Mouse (Mus musculus) limb, embryonic 15.5 days (tissue): ENCODE results near the gene Inpp5f. TPM values are rescaled to one million over a fixed set of nuclear protein-coding genes. Genes with fewer than 3 reads are reported as not detected.
A peak's percentile ranks its signal among the peaks of the same experiment; 100 is the strongest.
"Not testable (repeated sequence)": the region's sequence is repeated elsewhere in the genome, so short reads cannot be mapped to it uniquely, and the experiment has no call there.

Source experiments
- ATAC-seq: fragments of 200-750 bp; cut with Nextera tagmentation; 2 replicates; pipeline ENCODE4 v1.8.0; 2017; ENCODE audit warnings: low read depth, moderate TSS enrichment; ENCODE audit not compliant: insufficient number of reproducible peaks, low FRiP score, low TSS enrichment
- H3K27ac ChIP-seq: fragments of 300-500 bp; sonication (generic); 2 replicates; pipeline ENCODE4 v1.5.1; 2015; ENCODE audit warnings: moderate library complexity, mild to moderate bottlenecking, inconsistent platforms
- H3K27me3 ChIP-seq: fragments of 300-500 bp; sonication (generic); 2 replicates; pipeline ENCODE4 v1.6.1; 2015; ENCODE audit warnings: inconsistent platforms
- H3K36me3 ChIP-seq: fragments of 300-500 bp; sonication (generic); 2 replicates; pipeline ENCODE4 v1.6.1; 2015; ENCODE audit warnings: inconsistent platforms
- H3K4me1 ChIP-seq: fragments of 300-500 bp; sonication (generic); 2 replicates; pipeline ENCODE4 v1.6.1; 2015; ENCODE audit warnings: inconsistent platforms
- H3K4me2 ChIP-seq: fragments of 300-500 bp; sonication (generic); 2 replicates; pipeline ENCODE4 v1.6.1; 2015; ENCODE audit warnings: mild to moderate bottlenecking, inconsistent platforms
- H3K4me3 ChIP-seq: fragments of 300-500 bp; sonication (generic); 2 replicates; pipeline ENCODE4 v1.5.1; 2015; ENCODE audit warnings: mild to moderate bottlenecking, inconsistent platforms
- H3K9ac ChIP-seq: fragments of 300-500 bp; sonication (generic); 2 replicates; pipeline ENCODE4 v1.6.1; 2015; ENCODE audit warnings: inconsistent platforms
- H3K9me3 ChIP-seq: fragments of 300-500 bp; sonication (generic); 2 replicates; pipeline ENCODE4 v1.6.1; 2016; ENCODE audit warnings: inconsistent platforms
- whole genome bisulfite sequencing: fragments of 180-500 bp; shearing (Covaris S2); methylation state at CpG from one replicate; pipeline ENCODE4 v1.1.7; 2015; 5-methylcytosine and 5-hydroxymethylcytosine counted together
- polyA plus RNA-seq: library from polyadenylated mRNA; unstranded; fragments of >200 nt; fragmentation: Nextera tagmentation; extraction: Ambion mirVana; gene quantifications from 2 replicates; pipeline ENCODE4 v1.2.1, GENCODE M21; 2015

Gene Inpp5f
- polyA plus RNA-seq, 1 experiment from 2014 or later: 16.9 TPM

GRCm38 (mm10) chr7:128672408-128673010, 61.4 kb downstream of the Inpp5f start:
- no peak overlapping the region for H3K9ac ChIP-seq

GRCm38 (mm10) chr7:128678546-128678945, 67.4 kb downstream of the Inpp5f start:
- Histone ChIP-seq H3K36me3 (peaks cover 17% of the 10 kb centered on the region), H3K4me1 (no peaks in the 10 kb centered on the region), H3K27me3 (no peaks in the 10 kb centered on the region), H3K4me2 (no peak overlapping the region), H3K27ac (no peak overlapping the region), H3K9ac (no peak overlapping the region), H3K9me3 (no peaks in the 10 kb centered on the region), H3K4me3 (no peak overlapping the region)
- 68% methylated on average over 3 of the region's 3 CpGs for WGBS
- no peak for ATAC-seq

More at GRCm38 (mm10) chr7:128672408-128673010, 61.4 kb downstream of the Inpp5f start:
- H3K27me3 ChIP-seq: no peaks in the 10 kb centered on the region
- ATAC-seq: no peak
- WGBS: 12% methylated on average over 15 of the region's 15 CpGs
- no peak overlapping the region for H3K4me3 ChIP-seq
- H3K9me3 ChIP-seq: no peaks in the 10 kb centered on the region
- H3K27ac ChIP-seq: 0 out of 2 replicates have a peak overlapping the region, but pooled peaks have one; percentile 5
- 0 out of 2 replicates have a peak, but pooled peaks cover 7% of the 10 kb centered on the region for H3K4me1 ChIP-seq
- H3K4me2 ChIP-seq: no peak overlapping the region
- H3K36me3 ChIP-seq: peaks cover 26% of the 10 kb centered on the region

- ATAC-seq: no peak
Measured at GRCm38 (mm10) chr7:128687821-128688564, 76.9 kb downstream of the Inpp5f start.

DNA sequence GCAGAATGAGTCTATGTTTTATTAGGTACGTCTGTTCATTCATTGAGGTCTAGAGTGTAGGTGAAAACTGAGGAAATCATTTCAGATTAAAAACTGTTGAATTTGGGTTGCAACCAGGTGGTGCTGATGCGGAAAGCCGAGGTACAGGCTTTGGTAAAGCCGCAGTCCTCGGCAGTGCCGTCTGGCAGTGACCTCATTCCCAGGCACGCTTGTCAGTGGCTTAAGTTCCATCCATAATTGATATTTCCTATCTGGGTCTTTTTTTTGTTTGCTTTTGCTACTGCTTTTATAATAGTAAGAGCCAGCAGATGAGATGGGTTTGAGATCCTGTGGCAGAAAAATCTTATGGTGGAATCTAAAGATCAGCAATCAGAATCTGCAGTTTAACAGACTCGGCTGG, 78.2 kb downstream of the Inpp5f start:
- H3K27ac ChIP-seq: no peak overlapping the region
- H3K4me1 ChIP-seq: no peaks in the 10 kb centered on the region; the same call in 1 of the 2 replicates
- no peak overlapping the region for H3K9ac ChIP-seq
- ATAC-seq: no peak
- no peaks in the 10 kb centered on the region for H3K27me3 ChIP-seq
- no peak overlapping the region for H3K4me2 ChIP-seq
- H3K9me3 ChIP-seq: peaks cover 8% of the 10 kb centered on the region; the same call in 1 of the 2 replicates
- no peak overlapping the region for H3K4me3 ChIP-seq
- 76% methylated on average over 8 of the region's 8 CpGs for WGBS
- H3K36me3 ChIP-seq: peaks cover 54% of the 10 kb centered on the region

More at GRCm38 (mm10) chr7:128687821-128688564, 76.9 kb downstream of the Inpp5f start:
- no peaks in the 10 kb centered on the region for H3K27me3 ChIP-seq
- peak overlapping the region; percentile 44 for H3K4me3 ChIP-seq
- peak overlapping the region; percentile 59 for H3K4me2 ChIP-seq
- WGBS: 65% methylated on average over 56 of the region's 56 CpGs
- no peak overlapping the region for H3K9ac ChIP-seq
- H3K4me1 ChIP-seq: no peaks in the 10 kb centered on the region; the same call in 1 of the 2 replicates
- H3K9me3 ChIP-seq: peaks cover 8% of the 10 kb centered on the region; the same call in 1 of the 2 replicates
- H3K36me3 ChIP-seq: peaks cover 51% of the 10 kb centered on the region
- no peak overlapping the region for H3K27ac ChIP-seq

GRCm38 (mm10) chr7:128690070-128690469, 78.9 kb downstream of the Inpp5f start:
- no peaks in the 10 kb centered on the region; the same call in 1 of the 2 replicates for H3K4me1 ChIP-seq
- peaks cover 8% of the 10 kb centered on the region; the same call in 1 of the 2 replicates for H3K9me3 ChIP-seq
- ATAC-seq: no peak
- H3K36me3 ChIP-seq: peaks cover 54% of the 10 kb centered on the region
- H3K9ac ChIP-seq: no peak overlapping the region
- no peak overlapping the region for H3K4me3 ChIP-seq
- WGBS: 15% methylated on average over 7 of the region's 7 CpGs
- no peaks in the 10 kb centered on the region for H3K27me3 ChIP-seq
- H3K27ac ChIP-seq: no peak overlapping the region
- no peak overlapping the region for H3K4me2 ChIP-seq

DNA sequence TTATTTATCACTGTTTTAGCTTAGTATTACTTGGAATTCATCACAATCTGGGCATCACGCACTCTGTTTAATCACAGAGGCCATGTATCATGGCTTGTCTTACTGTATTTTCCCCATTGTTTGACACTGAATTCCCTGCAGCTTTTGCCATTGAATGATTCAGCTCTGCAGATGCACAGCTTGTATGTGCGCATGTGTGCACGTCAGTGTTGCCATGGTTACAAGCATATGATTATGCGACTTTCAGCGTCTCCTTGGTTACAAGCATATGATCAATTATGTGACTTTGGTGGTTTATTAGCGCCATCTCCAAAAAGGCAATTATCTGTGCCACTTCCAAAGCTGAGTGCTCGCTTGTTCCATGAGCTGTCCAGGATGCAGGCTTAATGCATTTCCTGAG, 79.7 kb downstream of the Inpp5f start:
- Histone ChIP-seq H3K9me3 (peaks cover 8% of the 10 kb centered on the region; the same call in 1 of the 2 replicates), H3K27ac (no peak overlapping the region), H3K9ac (no peak overlapping the region), H3K4me3 (no peak overlapping the region), H3K4me2 (no peak overlapping the region), H3K36me3 (peaks cover 49% of the 10 kb centered on the region), H3K4me1 (no peaks in the 10 kb centered on the region; the same call in 1 of the 2 replicates), H3K27me3 (no peaks in the 10 kb centered on the region)
- WGBS: 74% methylated on average over 7 of the region's 7 CpGs
- no peak for ATAC-seq

GRCm38 (mm10) chr7:128692163-128692562, 81.0 kb downstream of the Inpp5f start:
- ATAC-seq: no peak
- no peak overlapping the region for H3K9ac ChIP-seq
- H3K4me2 ChIP-seq: no peak overlapping the region
- H3K27me3 ChIP-seq: no peaks in the 10 kb centered on the region
- H3K4me3 ChIP-seq: no peak overlapping the region
- H3K4me1 ChIP-seq: no peaks in the 10 kb centered on the region; the same call in 1 of the 2 replicates
- 85% methylated on average over 7 of the region's 7 CpGs for WGBS
- H3K9me3 ChIP-seq: peaks cover 8% of the 10 kb centered on the region; the same call in 1 of the 2 replicates
- peaks cover 40% of the 10 kb centered on the region for H3K36me3 ChIP-seq
- H3K27ac ChIP-seq: no peak overlapping the region

DNA sequence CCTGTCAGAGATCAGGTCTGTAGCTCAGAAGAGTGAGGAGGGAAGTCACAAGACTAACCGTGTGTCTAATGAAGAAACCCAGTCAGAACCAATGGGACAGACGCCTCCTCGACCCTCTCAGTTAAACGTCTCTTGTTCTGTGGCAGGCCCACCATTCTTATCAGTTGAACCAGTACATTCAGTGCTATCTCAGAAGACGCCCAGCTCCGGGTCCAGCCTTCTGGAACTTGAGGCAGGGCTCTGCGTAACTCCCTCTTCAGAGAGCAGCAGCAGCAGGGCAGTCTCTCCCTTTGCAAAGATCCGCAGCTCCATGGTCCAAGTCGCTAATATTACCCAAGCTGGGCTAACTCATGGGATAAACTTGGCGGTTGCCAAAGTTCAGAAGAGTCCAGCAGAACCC, 83.7 kb downstream of the Inpp5f start:
- H3K36me3 ChIP-seq: peaks cover 55% of the 10 kb centered on the region
- no peaks in the 10 kb centered on the region for H3K4me1 ChIP-seq
- no peak for ATAC-seq
- H3K27me3 ChIP-seq: no peaks in the 10 kb centered on the region
- no peak overlapping the region for H3K9ac ChIP-seq
- WGBS: 93% methylated on average over 10 of the region's 10 CpGs
- H3K4me2 ChIP-seq: no peak overlapping the region
- H3K27ac ChIP-seq: no peak overlapping the region
- no peaks in the 10 kb centered on the region for H3K9me3 ChIP-seq
- H3K4me3 ChIP-seq: no peak overlapping the region

DNA sequence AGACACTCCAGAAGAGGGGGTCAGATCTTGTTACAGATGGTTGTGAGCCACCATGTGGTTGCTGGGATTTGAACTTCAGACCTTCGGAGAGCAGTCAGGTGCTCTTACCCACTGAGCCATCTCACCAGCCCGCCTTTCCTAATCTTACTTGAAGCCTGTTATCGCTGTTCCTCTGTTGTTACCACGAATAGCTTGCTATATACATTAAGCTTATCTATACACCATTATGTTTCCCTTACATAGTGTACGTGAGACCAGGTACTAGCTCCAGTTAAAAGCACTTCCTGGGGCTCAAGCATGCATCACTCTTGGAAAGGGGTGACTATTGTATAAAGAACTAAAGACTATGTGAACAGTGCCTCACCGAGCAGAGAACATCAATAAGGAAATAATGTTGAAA, 88.8 kb downstream of the Inpp5f start:
- H3K27me3 ChIP-seq, H3K4me1 ChIP-seq, H3K9me3 ChIP-seq, ATAC-seq, H3K4me3 ChIP-seq, H3K27ac ChIP-seq, H3K4me2 ChIP-seq, H3K9ac ChIP-seq: not testable (repeated sequence)
- WGBS: 88% methylated on average over 6 of the region's 6 CpGs
- H3K36me3 ChIP-seq: peaks cover 73% of the 10 kb centered on the region

DNA sequence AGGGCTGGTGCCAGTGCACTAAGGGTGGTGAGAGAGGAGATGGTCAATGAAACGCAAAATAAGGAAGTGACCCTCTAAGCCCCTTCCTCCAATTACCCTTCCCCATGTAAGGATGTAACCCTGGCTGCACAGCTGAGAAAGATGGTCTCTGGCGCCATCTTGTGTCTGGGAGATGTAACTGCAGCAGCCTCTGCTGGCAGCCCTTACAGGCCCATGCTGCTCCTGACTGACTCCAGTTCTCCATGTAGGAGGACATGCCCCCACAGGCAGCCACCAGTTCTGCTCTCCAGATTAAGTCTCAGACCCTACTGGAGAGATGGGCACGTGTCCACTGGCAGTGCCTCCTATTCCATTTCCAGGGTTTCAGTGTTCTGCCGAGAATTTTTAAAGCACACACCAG, 94.6 kb downstream of the Inpp5f start:
- WGBS: 22% methylated on average over 4 of the region's 4 CpGs
- H3K9ac ChIP-seq: no peak overlapping the region

GRCm38 (mm10) chr7:128717991-128718390, 106.9 kb downstream of the Inpp5f start:
- ATAC-seq: no peak
- Histone ChIP-seq H3K4me2 (no peak overlapping the region), H3K9me3 (no peaks in the 10 kb centered on the region), H3K4me3 (no peak overlapping the region), H3K27ac (no peak overlapping the region), H3K36me3 (peaks cover 84% of the 10 kb centered on the region), H3K4me1 (no peaks in the 10 kb centered on the region), H3K9ac (no peak overlapping the region), H3K27me3 (no peaks in the 10 kb centered on the region)
- WGBS: 70% methylated on average over 4 of the region's 4 CpGs

More for the DNA sequence above, 94.6 kb downstream of the Inpp5f start:
- Histone ChIP-seq H3K36me3 (peaks cover 89% of the 10 kb centered on the region), H3K4me1 (no peaks in the 10 kb centered on the region), H3K4me2 (no peak overlapping the region), H3K9me3 (no peaks in the 10 kb centered on the region), H3K4me3 (no peak overlapping the region), H3K27ac (no peak overlapping the region), H3K27me3 (no peaks in the 10 kb centered on the region)
- no peak for ATAC-seq

- no peak overlapping the region for H3K4me3 ChIP-seq
- H3K4me1 ChIP-seq: peaks cover 15% of the 10 kb centered on the region
- WGBS: 29% methylated on average over 4 of the region's 4 CpGs
- no peak overlapping the region for H3K9ac ChIP-seq
- H3K36me3 ChIP-seq: peaks cover 25% of the 10 kb centered on the region
- no peaks in the 10 kb centered on the region for H3K9me3 ChIP-seq
- no peaks in the 10 kb centered on the region for H3K27me3 ChIP-seq
- no peak overlapping the region for H3K4me2 ChIP-seq
- no peak overlapping the region for H3K27ac ChIP-seq
- ATAC-seq: 0 out of 2 replicates have a peak, but pooled peaks have one; percentile 79
Measured at GRCm38 (mm10) chr7:128724761-128725160, 113.6 kb downstream of the Inpp5f start.
